Mouse (Mus musculus) retina, postnatal 1 day (tissue): Measurements from ENCODE around the gene Tnfsf12.
"Not testable (repeated sequence)": the region's sequence is repeated elsewhere in the genome, so short reads cannot be mapped to it uniquely, and the experiment has no call there.

Experiments used
- DNase-seq: peaks from one replicate; pipeline ENCODE4 v3.0.0-alpha.2; 2012

The Tnfsf12 gene

DNA sequence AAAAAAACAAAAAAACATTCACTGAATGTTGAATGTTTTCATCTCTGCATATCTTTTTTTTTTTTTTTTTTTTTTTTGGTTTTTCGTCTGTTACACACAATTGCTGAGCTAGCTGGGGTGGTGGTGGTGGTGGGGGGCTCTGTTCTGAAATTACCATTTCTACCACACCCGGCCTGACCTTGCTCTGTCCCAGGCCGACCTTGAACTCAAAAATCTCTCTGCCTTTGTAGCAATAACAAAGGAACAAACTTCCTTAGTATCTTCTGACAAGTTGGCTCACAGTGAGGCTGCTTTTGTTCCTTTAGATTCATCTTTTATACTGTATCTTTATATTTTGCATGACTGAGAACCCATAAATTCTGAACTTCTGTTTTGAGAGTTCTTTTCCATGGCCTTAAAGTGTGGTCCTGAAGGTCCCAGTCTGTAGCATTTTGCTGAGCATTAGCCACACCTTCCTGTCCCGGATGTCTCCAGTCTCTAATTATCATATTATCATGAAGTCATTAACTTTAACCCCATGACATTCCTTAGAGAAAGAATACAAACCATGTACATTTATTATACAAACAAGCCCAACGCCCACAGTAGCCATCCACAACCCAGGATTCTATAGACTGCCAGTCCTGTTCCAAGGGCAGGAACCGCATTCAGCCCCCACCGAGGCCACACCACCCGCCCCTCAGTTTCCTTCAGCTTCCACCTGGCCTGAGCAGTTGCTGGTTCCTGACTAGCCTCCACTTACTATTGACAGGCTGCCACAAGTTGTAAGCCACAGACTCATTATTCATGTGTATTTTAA lies 8.4 kb upstream of the Tnfsf12 start:
- DNase-seq, result no peak

DNA sequence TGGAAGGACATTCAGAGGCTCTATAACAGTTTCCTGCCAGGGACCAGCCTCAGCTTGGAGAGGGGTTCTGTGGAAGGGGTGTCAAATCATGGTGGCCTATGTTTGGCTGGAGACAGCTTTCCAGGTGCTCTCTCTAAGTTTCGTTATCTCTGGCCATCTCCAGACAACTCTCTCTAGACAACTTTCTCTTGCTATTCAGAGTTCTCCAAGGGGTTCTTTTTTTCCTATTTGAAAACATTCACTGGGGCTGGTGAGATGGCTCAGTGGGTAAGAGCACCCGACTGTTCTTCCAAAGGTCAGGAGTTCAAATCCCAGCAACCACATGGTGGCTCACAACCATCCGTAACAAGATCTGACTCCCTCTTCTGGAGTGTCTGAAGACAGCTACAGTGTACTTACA lies 7.7 kb upstream of the Tnfsf12 start:
- not testable (repeated sequence) for DNase-seq

DNA sequence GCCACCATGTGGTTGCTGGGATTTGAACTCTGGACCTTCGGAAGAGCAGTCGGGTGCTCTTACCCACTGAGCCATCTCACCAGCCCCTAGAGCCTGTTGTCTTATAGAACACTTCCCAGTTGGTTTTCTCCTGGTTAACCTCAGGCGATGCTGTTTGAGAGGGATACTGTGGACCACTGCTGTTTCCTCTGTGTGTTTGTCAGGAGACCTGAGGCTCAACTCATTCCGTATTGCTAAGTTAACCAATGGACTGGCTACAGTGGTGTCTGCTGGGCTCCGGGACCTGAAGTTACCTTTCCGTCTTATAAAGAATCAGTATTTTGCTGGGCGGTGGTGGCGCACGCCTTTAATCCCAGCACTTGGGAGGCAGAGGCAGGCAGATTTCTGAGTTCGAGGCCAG lies 7.2 kb upstream of the Tnfsf12 start:
- not testable (repeated sequence) for DNase-seq

DNA sequence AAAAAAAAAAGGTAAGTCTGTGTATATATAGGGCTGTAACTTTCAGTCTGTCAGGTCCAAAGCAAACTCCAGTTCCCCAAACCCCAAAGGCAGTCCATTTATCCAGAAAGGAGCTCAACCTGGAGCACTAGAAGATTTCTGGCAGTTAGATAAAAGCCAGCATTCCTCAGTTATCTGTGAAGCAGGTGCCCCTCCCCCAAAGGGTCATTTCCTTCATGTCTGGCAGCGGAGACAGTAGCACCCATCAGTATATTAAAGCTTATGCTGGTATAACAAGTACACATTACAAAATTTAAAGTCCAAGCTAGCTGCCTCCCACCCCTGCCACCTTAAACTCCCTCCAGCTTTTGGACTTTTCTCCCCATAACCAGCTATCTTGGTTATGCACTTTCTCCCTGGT lies 3.9 kb upstream of the Tnfsf12 start:
- DNase-seq, result no peak

DNA sequence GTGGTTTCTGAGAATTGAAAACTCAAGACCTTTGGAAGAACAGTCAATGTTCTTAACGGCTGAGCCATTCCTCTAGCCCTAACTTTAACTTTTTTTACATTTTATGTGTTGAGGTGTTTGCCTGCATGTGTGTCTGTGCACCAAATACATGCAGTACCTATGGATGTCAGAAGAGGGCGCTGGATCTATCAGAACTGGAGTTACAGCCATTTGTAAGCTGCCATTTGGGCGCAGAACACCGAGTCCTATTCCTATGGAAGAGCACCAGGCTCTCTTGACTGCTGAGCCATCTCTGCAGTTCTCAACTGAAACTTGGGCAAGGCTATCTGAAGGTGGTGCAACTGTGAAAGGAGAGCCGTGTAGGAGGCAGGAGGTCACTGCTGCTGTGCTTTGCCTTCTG lies 2.9 kb upstream of the Tnfsf12 start:
- DNase-seq, result no peak

DNA sequence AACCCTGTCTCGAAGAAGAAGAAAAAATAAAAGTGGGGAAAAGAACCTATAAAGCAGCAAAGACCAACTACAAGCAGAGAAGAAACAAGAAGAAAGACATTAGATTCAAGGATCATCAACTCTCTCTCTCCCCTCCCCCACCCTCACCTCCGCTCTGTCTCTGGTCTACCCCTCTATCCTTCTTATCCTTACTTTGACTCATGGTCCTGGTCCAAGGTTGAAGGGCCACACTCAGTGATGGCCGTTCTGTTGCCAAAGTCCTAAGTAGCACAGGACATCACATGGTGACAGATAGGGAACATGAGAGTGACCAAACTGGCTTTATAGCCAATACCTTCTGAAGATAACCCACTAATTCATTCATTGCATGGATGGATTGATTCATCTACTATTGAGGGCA lies 1.7 kb upstream of the Tnfsf12 start:
- DNase-seq, result no peak

DNA sequence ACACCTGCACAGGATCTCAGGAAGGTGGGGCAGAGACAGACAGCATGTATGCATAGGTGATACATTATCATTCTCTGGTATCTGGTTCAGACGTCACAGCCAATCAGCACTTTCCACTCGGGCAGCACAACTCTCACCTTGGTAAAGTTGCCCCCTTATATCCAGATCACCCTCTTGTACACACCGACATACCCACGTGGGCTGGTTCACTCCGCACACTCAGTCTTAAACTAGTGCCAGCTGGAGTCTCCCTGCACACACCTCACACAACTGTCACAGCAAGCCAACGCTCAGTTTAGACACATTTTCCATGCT lies 646 bp downstream of the Tnfsf12 start:
- no peak for DNase-seq

DNA sequence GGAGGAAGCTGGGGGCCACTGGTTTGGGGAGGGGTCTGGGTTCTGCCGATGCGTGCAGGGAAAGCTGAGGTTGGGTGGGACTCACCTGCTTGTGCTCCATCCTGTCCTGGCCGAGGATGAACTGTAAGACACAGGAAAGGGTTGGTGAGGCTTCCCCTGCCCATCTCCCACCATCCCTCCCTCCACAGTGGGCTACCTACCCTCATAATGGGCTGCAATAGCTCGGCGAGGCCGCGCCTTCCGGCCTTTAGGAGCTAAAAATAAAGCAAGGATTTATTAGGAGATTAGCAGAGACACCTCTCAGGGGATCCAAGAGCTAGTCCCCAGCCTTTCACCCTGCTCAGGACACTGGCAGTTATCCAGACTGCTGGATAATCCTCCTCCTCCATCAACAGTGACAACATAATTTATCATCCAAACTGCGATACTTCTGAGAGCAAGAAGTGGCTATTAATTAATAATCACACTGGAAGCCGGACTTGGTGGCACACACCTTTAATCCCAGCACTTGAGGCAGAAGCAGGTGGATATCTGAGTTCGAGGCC lies 2.2 kb downstream of the Tnfsf12 start:
- peak; percentile 80 for DNase-seq

DNA sequence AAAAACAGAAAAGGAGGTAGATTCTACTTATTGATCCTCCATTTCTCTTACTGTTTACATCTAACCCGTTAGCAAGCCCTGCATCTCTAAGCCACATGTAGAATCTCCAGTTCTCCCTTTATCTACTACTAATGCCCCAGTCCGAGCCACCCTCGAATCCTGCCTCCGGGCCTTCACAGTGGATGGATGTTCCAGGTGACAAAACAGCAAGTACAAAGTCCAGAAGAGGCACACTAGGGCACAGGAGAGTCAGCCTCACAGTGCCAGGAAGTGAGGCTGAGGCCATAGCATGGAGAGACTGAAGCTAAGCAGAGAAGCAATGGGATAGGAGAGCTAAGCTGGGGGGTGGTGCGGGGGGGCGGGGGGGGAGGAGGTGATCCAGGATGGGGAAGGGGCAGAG lies 2.8 kb downstream of the Tnfsf12 start:
- DNase-seq, result no peak

DNA sequence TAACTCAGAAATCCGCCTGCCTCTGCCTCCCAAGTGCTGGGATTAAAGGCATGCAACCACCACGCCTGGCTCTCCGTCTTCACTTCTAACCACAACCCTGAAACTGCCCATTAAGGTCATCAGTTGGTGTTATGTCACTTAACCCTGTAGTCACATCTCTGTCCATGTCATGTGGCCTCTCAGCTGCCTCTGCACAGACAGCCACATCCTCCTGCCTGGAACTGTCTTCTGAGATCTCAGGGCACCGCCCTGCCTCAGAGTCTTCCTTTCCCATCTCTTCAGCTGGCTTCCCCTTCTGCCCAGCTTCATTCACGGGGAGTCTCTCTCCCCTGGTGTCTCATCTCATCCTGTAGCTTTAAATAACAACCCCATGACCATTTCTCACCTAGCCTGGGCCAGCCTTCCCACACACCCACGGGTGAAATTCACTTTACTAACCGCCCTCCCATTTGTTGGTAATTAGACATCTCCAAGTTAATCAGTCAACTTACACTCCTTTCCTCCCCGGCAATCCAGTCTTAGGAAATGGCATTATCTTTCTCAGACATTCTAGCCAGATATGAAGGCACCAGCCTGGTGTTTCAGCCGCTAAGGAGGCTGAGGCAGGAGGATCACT lies 3.3 kb downstream of the Tnfsf12 start:
- DNase-seq, result no peak

DNA sequence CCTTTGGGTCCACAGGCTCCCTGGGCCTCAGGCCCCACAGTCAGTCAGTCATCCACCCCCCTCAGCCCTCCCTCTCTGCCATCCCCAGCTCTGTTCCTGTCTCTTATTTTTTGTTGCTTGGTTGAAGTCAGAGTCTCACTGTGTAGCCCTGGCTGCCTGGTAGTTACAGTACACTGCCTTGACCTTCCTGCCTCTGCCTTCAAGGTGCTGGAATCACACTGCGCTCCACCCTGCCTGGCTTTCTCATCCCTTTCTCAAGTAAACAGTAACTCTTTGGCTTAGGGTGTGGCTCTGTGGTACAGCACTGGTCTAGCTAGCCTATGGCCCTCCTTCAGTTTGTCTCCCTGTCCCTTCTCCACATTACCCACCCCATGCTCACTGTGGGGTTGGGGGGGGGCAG lies 5.8 kb downstream of the Tnfsf12 start:
- no peak for DNase-seq

DNA sequence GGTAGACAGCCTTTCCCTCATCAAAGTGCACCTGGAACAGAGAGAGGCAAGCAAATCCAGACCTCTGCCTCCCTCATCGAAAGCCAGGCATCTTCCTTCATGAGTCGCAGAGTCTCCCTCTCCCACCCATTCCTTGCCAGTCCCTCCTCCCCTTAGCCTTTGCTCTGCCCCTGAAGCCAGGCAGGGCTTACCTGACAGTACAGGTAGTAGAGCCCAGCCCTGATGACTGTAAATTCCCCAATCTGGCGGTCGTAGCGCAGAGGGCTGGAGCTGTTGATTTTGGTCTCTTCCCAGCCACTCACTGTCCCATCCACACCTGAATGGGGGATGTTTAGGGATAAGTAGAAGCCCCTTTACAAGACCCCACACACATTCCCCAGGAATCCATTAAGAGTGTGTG lies 8.6 kb downstream of the Tnfsf12 start:
- no peak for DNase-seq

DNA sequence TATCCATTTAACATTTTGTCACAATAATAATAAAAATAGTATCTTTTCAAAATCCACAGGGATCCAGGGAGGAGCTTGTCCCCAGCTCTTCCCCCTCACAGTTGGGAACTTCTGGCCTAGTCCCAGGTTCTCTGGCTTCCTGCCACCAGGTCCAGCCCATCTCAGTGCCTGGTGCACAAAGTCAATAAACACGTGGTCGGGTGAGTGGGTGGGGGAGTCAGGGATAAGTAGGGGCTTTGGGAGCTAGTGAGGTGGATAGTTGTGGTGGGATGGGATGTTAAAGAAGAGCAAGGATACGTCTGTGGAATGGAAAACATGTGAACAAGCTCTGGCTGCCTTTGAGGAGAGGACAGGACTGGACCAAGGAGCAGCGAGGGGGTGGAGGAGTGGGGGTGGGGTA lies 9.3 kb downstream of the Tnfsf12 start:
- DNase-seq, result no peak

DNA sequence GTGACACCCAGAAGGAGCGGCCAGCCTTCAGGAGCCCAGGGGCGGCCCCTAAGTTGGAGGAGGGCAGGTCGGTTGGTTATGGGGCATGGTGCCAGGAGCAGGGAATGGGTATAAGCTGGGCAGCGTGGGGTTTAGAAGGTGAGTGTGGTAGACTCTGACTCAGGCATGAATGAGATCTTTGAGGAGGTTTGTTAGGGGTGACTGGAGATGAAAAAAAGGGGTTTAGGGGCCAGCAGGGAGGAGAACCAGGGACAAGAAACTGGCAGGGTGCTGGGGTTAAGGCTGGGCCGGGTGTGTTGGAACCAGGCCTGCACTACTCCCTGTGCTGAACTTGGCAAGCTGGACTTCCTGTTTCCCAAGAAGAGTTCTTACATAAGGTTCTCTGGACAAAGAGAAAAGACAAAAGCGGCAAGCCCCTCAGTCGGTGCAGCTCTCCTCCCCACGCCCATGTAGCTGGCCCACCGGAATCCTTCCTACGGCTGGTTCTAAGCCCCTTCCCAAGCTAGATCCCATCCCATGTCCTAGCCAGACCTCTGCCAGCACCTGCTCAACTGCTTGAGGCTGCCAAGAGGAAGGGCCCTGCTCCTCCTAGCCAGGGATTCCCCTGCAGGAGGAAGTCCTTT lies 10.0 kb downstream of the Tnfsf12 start, which contains the start of gene Tnfsf13:
Tnfsf13 (minus strand) TSS at position 259 of the 623 bp plus-strand sequence.
- DNase-seq, result no peak

DNA sequence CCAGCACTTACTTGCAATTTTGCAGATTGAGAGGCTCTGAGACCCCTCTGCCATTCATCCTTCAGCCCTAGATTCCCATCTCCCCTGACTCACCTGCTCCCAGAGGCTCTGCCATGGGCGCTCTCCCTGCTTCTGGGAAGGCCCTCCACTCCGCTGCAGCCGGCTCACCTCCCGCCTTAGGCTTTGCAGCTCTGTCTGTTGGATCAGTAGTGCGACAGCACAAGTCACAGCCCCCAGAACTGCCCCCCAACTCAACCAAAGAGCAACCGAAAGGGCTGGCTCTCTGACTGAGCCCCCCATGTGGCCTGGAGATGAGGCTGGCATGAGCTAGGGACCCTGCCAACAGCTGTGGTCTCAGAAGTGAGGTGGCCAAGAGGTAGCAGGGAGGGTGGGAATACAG lies 10.7 kb downstream of the Tnfsf12 start:
- DNase-seq, result no peak

DNA sequence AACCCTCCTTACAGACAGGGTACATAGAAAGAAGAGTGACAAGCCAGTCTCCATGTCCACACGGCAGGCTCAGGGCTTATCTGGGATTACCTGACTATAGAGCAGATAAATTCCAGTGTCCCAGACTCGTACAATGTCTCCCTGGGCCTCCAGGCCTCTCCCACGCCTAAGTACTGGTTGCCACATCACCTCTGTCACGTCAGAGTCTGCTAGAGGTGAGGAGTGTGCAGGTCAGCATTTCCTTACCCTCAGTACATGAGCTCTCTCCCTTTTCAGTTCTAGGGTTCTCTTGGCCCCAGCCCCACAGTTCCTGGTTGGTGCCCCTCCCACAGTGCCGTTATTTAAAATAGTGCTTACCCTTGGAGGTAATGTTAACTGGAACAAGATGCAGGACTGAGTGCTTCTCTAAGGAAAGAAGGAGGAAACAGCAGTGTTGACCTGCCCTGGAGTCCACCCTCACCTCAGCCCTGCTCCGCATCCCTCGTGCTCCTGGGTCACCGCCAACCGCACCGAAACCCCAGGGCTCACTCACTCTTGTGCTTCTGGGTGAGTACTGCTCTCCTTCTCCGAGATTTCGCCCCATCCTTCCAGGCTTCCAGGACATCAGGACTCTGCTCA lies 11.4 kb downstream of the Tnfsf12 start:
- no peak for DNase-seq

DNA sequence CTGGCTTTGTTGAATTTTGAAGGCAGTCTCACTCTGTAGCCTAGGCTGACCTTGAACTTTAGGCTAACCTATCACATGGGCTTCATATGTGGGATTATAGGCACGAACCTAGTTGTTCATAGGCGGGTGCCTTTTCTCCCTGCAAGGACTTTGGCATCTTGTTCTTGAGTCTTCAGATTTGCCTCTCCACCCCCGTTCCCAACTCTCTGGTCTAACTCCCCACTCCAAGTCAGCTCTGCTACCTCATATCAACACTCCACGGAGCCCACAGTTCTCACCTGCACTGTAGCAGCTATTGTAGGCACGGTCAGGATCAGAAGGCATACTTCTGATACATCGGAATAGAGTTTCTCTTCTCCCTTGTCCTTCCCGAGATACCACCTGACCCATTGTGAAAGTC lies 12.1 kb downstream of the Tnfsf12 start:
- DNase-seq, result no peak

DNA sequence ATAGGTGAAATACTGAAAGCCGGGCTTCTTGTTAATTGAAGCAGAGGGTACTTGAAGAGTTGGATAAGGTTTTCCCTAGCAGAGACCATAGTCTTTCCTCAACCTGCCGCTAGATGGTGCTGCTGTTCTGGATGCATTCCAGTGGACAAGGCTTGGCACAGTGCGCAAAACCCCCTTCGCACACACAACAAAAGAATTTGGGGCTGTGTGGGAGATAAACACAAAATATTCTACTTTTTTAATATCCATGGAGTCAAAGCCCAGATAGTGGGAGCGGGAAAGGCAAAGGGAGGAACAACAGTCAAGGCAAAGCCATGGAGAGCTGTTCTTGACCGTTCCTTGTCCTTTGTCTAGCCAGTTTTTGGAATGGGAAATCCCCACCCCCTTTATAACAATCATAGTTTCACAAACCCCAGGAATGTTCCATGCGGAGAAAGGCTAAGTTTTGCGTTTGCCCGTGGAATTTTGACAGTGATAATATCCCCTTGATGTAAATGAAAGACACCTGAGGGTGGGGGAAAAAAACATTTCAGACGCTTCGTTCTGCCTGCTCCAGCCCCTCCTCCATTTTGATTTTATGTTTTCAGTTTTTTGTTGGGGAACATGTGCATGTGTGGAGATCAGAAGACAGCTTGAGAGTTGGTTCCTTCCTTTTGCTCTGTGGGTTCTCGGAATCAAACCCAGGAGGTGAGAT lies 12.7 kb downstream of the Tnfsf12 start:
- DNase-seq, result peak; percentile 95

DNA sequence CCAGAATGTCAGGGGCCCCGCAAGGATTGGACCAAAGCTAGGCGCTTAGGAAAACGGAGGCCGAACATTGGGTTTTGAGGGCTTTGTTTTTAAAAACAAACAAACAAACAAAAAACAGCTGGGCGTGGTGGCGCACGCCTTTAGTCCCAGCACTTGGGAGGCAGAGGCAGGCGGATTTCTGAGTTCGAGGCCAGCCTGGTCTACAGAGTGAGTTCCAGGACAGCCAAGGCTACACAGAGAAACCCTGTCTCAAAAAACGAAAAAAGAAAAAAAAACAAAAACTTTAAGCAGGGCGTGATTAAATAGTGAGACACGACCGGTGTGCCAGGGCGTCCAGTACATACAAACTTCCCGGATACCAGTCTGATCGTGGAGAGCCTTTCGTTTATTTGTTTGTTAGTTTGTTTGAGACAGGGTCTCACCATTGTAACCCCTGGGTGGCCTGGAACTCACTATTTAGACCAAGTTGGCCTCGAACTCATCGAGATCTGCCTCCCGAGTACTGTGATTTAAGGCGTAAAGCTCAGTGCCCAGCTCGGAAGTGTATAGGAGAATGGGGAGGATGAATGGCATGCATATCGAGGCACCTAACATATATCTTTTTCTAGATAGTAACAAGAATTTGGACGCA lies 13.3 kb downstream of the Tnfsf12 start:
- DNase-seq, result no peak

DNA sequence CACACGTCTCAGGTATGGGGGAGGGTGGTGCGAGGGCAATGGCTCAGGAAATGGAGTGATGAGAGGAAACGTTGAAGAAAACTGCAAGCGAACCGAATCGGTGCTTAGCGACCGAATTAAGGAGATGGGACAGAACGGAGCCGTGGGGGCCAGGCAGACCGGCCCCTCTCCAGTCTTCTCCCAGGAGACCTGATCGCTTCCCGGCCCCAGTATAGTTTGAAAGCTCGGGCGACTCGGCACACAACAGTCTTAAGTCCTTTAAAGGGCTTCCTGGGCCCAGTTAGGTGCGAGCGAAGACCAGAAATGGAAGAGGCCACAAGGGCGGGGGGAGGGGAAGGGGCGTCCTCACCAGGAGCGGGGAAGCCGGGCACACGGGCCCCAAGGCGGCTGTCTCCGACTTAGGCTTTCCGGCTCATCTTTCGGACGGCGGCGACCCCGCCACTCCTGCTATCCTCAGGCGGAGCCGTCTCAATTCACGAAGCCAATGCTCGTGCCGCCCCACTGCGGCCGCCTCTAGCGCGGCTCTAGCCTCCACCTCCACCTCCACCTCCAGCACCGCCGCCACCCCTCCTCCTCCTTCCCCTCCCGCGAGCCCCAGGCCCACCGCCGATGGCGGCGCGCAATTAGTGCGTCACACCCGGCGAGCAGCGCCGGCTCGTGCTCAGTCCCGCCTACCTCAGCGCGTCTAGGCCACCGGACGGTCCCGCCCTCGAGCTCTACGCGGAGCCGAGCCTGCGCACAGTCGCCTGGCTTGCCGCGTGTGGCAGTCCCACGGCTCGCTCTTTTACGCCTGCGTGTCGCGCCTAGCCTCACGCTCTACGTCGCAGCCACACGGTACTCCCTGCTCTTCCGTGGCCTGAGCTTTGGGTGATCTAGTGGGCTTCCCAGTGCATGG lies 14.1 kb downstream of the Tnfsf12 start, which contains the start of gene Senp3:
Senp3 (minus strand) TSS at position 771 of the 895 bp plus-strand sequence.
- peak; percentile 98 for DNase-seq

DNA sequence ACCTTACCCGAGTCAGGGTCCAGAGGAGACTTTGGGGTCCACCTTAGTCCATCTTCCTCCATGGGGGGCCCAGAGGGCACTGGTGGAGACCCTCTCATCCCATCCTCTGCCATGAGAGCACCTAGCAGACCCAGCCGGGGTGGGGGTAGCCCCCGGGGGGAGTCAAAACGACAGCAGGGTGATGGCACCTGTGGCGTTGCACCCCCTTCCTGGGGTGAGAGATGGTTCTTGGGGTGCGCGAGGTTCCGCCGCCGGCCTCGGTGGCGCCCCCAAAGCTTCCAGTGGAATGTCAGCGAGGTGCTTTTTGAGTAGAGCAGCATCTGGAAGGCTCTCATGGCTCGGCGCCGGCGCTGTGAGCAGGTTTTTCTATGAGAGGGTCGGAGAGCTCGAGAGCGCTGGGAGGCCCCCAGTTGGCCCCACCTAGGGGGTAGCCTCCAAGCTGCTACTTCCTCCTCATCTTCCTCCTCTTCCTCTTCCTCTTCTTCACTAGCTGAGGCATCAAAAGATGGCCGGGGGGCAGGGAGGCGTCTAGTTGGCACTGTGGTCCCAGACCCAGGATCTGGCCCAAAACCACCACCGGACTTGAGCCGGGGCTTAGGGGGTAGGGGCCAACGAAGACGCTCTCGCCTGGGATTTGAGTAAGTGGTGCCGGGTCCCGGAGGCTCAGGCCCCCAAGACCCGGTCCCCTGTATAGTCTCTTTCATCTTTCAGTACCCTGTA lies 15.4 kb downstream of the Tnfsf12 start:
- no peak for DNase-seq
